Mouse (Mus musculus): Measurements from ENCODE around the gene Ptpra. TPM values are rescaled to one million over a fixed set of nuclear protein-coding genes. Genes with fewer than 3 reads are reported as not detected.
"Not testable (repeated sequence)": the region's sequence is repeated elsewhere in the genome, so short reads cannot be mapped to it uniquely, and the experiment has no call there.

The Ptpra gene
- total RNA-seq, 2 experiments from 2014 or later, result 67.1 to 123 TPM

- no peak for ATAC-seq (replicated peaks; ENCODE audit: poor library complexity)
These were observed 32.6 kb downstream of the Ptpra start for GRCm38 (mm10) chr2:130482700-130483099.

GRCm38 (mm10) chr2:130484206-130484605, 34.1 kb downstream of the Ptpra start:
- no peak for ATAC-seq (replicated peaks; ENCODE audit: poor library complexity)

DNA sequence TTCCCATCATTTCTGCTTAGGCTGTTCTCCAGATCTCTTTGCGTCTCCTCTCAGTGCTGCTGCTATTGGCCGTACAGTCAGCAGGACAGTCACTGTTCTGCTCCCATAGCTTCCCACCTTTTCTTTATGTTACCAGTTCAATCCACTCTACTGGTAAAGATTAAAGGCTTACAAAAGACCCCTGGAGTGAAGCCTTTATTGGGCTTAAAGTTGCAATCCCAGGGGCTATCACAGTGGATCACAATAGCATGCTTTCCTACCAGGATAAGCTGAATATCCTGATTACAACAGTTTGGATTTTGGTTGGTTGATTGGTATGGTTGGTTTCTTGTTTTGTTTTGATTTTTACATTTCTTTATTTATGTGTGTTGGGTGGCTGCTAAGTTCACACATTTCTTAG, 37.9 kb downstream of the Ptpra start:
- ATAC-seq (replicated peaks; ENCODE audit: poor library complexity), result no peak

- ATAC-seq (replicated peaks; ENCODE audit: poor library complexity), result peak; percentile 78
These were observed 38.5 kb downstream of the Ptpra start for GRCm38 (mm10) chr2:130488600-130488999.

DNA sequence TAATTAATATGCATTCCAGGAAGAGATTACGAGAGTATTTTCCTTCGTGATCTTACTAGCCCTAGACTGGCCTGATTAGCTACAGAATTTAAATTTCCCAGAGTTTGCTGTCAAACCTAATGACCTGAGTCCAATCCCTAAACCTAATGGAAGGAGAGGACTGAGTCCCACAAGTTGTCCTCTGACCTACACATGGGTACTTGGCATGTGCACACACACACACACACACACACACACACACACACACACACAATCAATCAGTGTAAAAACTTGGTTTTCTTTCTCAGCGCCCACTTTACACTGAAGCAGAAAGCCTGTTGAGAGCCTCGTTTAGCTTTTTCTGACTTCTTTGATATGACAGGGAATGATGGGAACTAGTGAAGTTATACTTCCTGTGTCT, 41.1 kb downstream of the Ptpra start:
- ATAC-seq (replicated peaks; ENCODE audit: poor library complexity), result no peak

GRCm38 (mm10) chr2:130491587-130491986, 41.5 kb downstream of the Ptpra start:
- peak; percentile 44 for ATAC-seq (replicated peaks; ENCODE audit: poor library complexity)

- not testable (repeated sequence) for ATAC-seq (replicated peaks; ENCODE audit: poor library complexity)
These were observed 45.0 kb downstream of the Ptpra start for GRCm38 (mm10) chr2:130495114-130495513.

DNA sequence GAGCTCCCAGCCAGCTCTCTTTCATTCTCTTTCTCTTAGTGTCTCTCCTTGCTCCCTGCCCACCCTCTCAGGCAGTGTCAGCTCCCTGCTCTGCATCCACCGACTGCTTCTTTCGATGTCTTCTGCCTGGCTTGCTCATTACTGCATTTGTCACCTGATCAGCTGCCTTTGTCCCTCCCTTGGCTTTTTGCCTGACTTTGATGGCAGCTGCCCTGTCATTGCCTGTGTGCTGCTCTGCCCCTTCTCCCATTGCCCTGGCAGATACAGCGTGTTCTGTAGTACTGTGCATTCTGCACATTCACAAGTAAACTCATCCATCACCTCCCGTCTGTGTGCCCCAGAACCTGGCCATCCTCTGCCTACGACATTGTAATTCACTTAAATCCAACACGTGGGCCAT, 46.0 kb downstream of the Ptpra start:
- peak; percentile 53 for ATAC-seq (replicated peaks; ENCODE audit: poor library complexity)

GRCm38 (mm10) chr2:130496931-130497330, 46.9 kb downstream of the Ptpra start:
- no peak for ATAC-seq (replicated peaks; ENCODE audit: poor library complexity)

DNA sequence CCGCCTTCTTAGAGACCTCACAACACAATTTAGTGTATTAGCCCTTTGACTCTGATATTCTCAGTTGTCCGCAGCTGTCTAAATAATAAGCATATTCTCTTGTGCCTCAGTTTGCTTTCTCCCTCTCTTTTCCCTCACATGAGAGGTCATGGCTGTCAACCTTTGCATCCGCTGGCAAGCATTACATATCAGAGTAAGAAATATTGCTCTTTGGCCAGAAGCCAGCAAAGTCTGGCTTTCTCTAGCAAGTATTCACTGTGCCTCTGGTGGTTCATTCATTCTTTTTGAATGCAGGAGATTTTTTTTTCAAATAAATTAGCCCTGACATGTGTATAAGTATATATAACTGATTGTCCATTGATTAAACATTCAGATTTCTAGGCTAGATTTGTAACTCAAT, 49.5 kb downstream of the Ptpra start:
- ATAC-seq (replicated peaks; ENCODE audit: poor library complexity), result no peak

GRCm38 (mm10) chr2:130501556-130501955, 51.5 kb downstream of the Ptpra start:
- ATAC-seq (replicated peaks; ENCODE audit: poor library complexity), result peak; percentile 65

GRCm38 (mm10) chr2:130511616-130512015, 61.5 kb downstream of the Ptpra start:
- ATAC-seq (replicated peaks; ENCODE audit: poor library complexity), result peak; percentile 29; the same call in 1 of the 2 replicates

DNA sequence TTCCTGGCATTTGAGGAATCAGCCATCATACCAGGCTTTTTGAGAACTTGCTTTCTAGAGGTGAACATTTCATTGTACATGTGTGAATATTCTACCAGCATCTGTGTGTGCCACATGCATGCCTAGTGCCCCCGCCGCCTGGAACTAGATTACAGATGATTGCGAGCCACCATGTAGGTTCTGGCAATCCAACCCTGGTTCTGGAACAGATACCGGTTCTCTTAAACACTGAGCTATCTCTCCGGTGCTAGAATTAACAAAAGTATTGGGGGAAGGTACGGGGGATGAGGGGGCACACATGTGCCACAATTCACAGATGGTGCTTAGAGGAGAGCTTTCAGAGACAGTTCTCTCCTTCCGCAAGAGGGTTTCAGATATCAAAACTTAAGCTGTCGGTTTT, 63.8 kb downstream of the Ptpra start:
- ATAC-seq (replicated peaks; ENCODE audit: poor library complexity), result no peak

DNA sequence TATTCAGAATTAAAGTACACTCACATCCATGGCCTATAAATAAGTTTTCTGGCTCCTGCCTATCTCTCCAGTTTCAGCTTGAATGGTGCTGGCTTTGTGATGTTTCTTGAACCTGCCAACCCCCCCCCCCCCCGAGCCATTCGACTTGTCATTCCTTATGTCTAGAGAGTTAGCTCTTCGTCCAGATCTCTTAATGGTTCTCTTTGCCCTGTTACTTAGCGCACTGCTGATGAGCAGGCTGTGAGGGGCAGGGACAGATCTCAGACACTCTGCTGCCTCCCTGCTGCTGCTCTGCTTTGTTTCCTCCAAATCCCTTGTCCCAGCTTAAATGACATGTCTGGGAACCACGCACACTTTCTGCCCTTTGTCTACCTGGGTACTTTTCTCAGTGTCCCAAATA, 65.7 kb downstream of the Ptpra start:
- ATAC-seq (replicated peaks; ENCODE audit: poor library complexity), result no peak

DNA sequence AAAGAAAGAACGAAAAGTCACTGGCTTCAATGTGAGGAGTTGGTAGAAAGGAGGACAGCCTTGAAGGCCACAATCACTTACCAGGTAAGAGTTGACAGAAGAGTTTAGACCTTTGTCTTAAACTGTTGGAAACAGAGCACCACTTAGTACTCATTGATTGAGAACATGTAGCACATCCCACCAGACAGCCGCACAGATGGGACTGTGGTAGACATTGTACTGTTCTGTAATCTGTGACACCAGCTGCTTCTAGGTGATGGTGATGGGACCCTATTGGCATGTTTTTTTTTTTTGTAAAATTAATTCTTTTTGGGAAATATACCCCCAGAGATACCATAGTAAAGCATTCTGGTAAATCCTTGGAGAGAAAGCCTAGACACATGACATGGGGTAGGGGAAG, 71.8 kb downstream of the Ptpra start:
- no peak for ATAC-seq (replicated peaks; ENCODE audit: poor library complexity)

GRCm38 (mm10) chr2:130525480-130525879, 75.4 kb downstream of the Ptpra start:
- ATAC-seq (replicated peaks; ENCODE audit: poor library complexity), result not testable (repeated sequence)

- ATAC-seq (replicated peaks; ENCODE audit: poor library complexity), result no peak
These were observed 78.4 kb downstream of the Ptpra start for GRCm38 (mm10) chr2:130528457-130528856.

DNA sequence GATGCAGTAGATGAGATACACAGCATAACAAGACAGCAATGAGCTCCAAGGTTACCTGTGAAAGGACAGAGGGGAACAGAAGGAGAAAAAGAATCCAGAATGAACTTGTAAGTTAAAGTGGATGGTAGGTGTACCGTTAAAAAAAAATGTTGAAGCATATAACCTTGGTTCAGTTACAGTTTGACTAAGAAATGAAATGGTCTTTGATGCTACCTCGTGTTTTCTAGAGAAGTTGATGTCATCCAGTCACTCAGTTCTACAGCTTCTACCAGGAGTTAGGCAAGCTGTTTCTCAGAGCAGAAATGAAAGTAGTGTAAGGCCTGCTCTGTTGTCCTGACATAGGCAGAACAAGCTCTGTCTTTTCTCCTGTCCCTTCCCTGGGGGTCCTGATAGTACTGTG, 79.2 kb downstream of the Ptpra start:
- no peak for ATAC-seq (replicated peaks; ENCODE audit: poor library complexity)

DNA sequence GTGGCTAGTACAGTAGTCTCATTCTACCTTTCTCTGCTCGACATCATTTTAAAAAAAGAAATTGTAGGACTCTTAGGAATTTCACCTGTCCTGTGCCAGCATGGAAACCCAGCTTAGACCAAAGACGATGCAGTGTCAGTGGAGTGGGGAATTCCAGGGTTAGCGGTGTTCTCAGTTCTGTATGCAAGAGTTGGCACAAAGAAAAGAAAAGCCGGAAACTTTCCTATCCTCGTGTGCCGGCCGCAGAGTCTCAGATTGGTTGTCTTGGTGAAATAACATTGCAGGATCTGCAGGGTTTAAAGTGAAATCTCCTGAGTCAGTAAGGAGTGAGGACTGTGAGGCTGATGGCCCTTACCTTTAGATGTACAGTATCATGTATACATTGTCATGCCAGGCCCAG, 79.8 kb downstream of the Ptpra start:
- no peak for ATAC-seq (replicated peaks; ENCODE audit: poor library complexity)

- ATAC-seq (replicated peaks; ENCODE audit: poor library complexity), result no peak
These were observed 82.1 kb downstream of the Ptpra start for GRCm38 (mm10) chr2:130532201-130532600.

DNA sequence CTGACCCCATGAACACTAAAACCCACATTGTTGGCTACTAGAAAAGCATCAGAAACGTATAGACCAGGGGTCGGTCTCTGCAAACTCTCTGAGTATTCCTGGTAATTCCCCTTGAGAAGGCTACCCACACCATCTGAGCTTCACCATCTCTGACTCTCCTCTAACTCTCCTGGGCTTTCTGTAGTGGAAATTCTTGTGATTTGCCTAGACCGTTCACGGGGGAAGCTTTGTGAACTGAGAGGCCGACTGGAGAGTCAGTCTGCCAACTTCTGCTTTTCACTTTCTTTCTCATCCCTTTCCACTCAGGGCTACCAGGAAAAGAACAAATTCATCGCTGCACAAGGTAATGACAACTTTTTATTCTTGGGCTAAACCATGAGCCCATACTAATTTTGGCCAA, 84.9 kb downstream of the Ptpra start:
- ATAC-seq (replicated peaks; ENCODE audit: poor library complexity), result no peak

GRCm38 (mm10) chr2:130536890-130537289, 86.8 kb downstream of the Ptpra start:
- ATAC-seq (replicated peaks; ENCODE audit: poor library complexity), result no peak

- ATAC-seq (replicated peaks; ENCODE audit: poor library complexity), result peak; percentile 78
These were observed 88.9 kb downstream of the Ptpra start for GRCm38 (mm10) chr2:130538876-130539546.
